Mouse (Mus musculus) neural tube, embryonic 11.5 days (tissue): ENCODE measurements around the gene Vezf1. TPM values are rescaled to one million over a fixed set of nuclear protein-coding genes. Genes with fewer than 3 reads are reported as not detected.

Experiments used
- ATAC-seq: fragments of 200-750 bp; cut with Nextera tagmentation; 2 replicates; pipeline ENCODE4 v1.8.0; 2017; ENCODE audit warnings: moderate number of reproducible peaks, mild to moderate bottlenecking, moderate TSS enrichment, moderate library complexity; ENCODE audit not compliant: insufficient read depth, low FRiP score, low TSS enrichment
- DNase-seq: peaks from one replicate; pipeline ENCODE4 v3.0.0-alpha.2; 2015; ENCODE audit warnings: low spot score
- H3K27ac ChIP-seq: fragments of 300-500 bp; sonication (generic); 2 replicates; pipeline ENCODE4 v1.5.1; 2014; ENCODE audit warnings: low read depth, mild to moderate bottlenecking, low read length
- H3K27me3 ChIP-seq: fragments of 300-500 bp; sonication (generic); 2 replicates; pipeline ENCODE4 v1.6.1; 2014; ENCODE audit warnings: mild to moderate bottlenecking, low read length, mixed read lengths; ENCODE audit not compliant: control insufficient read depth, insufficient read depth
- H3K36me3 ChIP-seq: fragments of 300-500 bp; sonication (generic); 2 replicates; pipeline ENCODE4 v1.6.1; 2014; ENCODE audit warnings: mild to moderate bottlenecking, low read length, moderate library complexity, mixed read lengths; ENCODE audit not compliant: control insufficient read depth, insufficient read depth
- H3K4me1 ChIP-seq: fragments of 300-500 bp; sonication (generic); 2 replicates; pipeline ENCODE4 v1.6.1; 2014; ENCODE audit warnings: low read length, mixed read lengths; ENCODE audit not compliant: control insufficient read depth, insufficient read depth
- H3K4me2 ChIP-seq: fragments of 300-500 bp; sonication (generic); 2 replicates; pipeline ENCODE4 v1.6.1; 2014; ENCODE audit warnings: low read depth, mild to moderate bottlenecking, moderate library complexity
- H3K4me3 ChIP-seq: fragments of 300-500 bp; sonication (generic); 2 replicates; pipeline ENCODE4 v1.5.1; 2014; ENCODE audit warnings: low read depth, low read length
- H3K9ac ChIP-seq: fragments of 300-500 bp; sonication (generic); 2 replicates; pipeline ENCODE4 v1.6.1; 2014; ENCODE audit warnings: mild to moderate bottlenecking, low read length
- H3K9me3 ChIP-seq: fragments of 300-500 bp; sonication (generic); 2 replicates; pipeline ENCODE4 v1.6.1; 2016; ENCODE audit warnings: low read length; ENCODE audit not compliant: control insufficient read depth
- WGBS: fragments of 180-500 bp; shearing (Covaris S2); extraction: QIAGEN DNeasy Blood & Tissue Kit; methylation state at CpG from one replicate; pipeline ENCODE4 v1.1.7; 2014; 5-methylcytosine and 5-hydroxymethylcytosine counted together
- polyA plus RNA-seq: library from polyadenylated mRNA; unstranded; fragments of >200 nt; fragmentation: Nextera tagmentation; extraction: Ambion mirVana; gene quantifications from 2 replicates; pipeline ENCODE4 v1.2.1, GENCODE M21; 2014

Gene Vezf1
- polyA plus RNA-seq, 1 experiment from 2014 or later: 78.4 TPM

DNA sequence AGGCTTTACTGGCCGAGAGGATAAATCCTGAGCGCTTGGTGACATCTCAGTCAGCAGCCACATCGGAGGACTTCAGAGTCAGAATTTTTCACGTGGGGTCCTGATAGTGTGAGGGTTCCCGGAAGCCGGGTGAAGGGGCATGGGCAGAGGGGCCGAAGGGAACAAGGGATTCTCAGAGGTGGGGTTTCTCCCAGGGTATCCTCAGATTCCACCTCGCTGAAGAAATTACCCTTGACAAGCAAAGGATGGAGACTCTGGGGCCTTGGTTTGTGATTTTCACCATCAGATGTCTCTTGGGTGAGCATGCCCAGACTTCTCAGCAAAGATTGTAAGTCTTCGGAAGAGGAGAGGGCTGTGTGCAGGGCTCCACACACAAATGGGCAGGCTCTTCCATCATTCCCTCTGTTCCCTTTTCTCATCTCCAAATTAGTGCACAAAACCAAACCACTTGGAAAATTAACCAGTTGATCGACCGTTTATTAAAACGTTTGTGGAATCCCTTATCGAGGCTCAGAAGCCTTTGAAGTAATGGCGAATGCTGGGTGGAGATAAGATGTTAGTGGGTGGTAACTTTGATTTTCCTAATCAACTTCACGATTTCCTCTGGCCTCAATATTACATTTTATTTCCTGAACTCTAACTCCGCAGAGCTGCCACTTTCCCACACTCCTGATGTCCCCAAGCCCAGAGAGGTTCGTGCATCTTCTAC lies 30.1 kb downstream of the Vezf1 start, which contains the start of gene Cuedc1:
Cuedc1 (plus strand) TSS at position 38 of the 709 bp plus-strand sequence.
- WGBS: 29% methylated on average over 17 of the region's 17 CpGs

GRCm38 (mm10) chr11:88098787-88099598 lies 30.9 kb downstream of the Vezf1 start:
- H3K4me1 ChIP-seq: peaks cover 9% of the 10 kb centered on the region; the same call in 1 of the 2 replicates
- peak overlapping the region; percentile 77 for H3K4me2 ChIP-seq
- under 1% methylated on average over 68 of the region's 95 CpGs for WGBS

More for the DNA sequence above, 30.1 kb downstream of the Vezf1 start, which contains the start of gene Cuedc1:
- H3K27ac ChIP-seq: peak within 1 kb of the TSS; percentile 97
- H3K27me3 ChIP-seq: no peaks in the 10 kb centered on the region
- no peaks in the 10 kb centered on the region for H3K36me3 ChIP-seq
- H3K9me3 ChIP-seq: no peaks in the 10 kb centered on the region
- peaks cover 9% of the 10 kb centered on the region; the same call in 1 of the 2 replicates for H3K4me1 ChIP-seq
- peak within 1 kb of the TSS; percentile 89 for H3K9ac ChIP-seq
- peak within 1 kb of the TSS; percentile 80 for H3K4me3 ChIP-seq
- 0 out of 2 replicates have a peak, but pooled peaks have one; percentile 25 for ATAC-seq
- peak within 1 kb of the TSS; percentile 77 for H3K4me2 ChIP-seq
- no peak for DNase-seq

GRCm38 (mm10) chr11:88099599-88100023 lies 31.5 kb downstream of the Vezf1 start:
- Histone ChIP-seq H3K27me3 (no peaks in the 10 kb centered on the region), H3K9me3 (no peaks in the 10 kb centered on the region), H3K4me1 (peaks cover 9% of the 10 kb centered on the region; the same call in 1 of the 2 replicates), H3K4me3 (peak overlapping the region; percentile 80), H3K9ac (peak overlapping the region; percentile 89), H3K27ac (peak overlapping the region; percentile 97), H3K36me3 (no peaks in the 10 kb centered on the region), H3K4me2 (peak overlapping the region; percentile 77)
- DNase-seq: peak; percentile 76
- 0% methylated on average over 38 of the region's 38 CpGs for WGBS
- peak; percentile 25; the same call in 1 of the 2 replicates for ATAC-seq

More at GRCm38 (mm10) chr11:88098787-88099598, 30.9 kb downstream of the Vezf1 start:
- ATAC-seq: peak; percentile 72
- DNase-seq: peak; percentile 84
- Histone ChIP-seq H3K9me3 (no peaks in the 10 kb centered on the region), H3K9ac (peak overlapping the region; percentile 89), H3K36me3 (no peaks in the 10 kb centered on the region), H3K4me3 (peak overlapping the region; percentile 80), H3K27me3 (no peaks in the 10 kb centered on the region), H3K27ac (peak overlapping the region; percentile 97)

GRCm38 (mm10) chr11:88100170-88100569 lies 32.1 kb downstream of the Vezf1 start:
- Histone ChIP-seq H3K4me2 (peak overlapping the region; percentile 77), H3K27me3 (no peaks in the 10 kb centered on the region), H3K9me3 (no peaks in the 10 kb centered on the region), H3K4me1 (peaks cover 9% of the 10 kb centered on the region; the same call in 1 of the 2 replicates), H3K36me3 (no peaks in the 10 kb centered on the region), H3K4me3 (peak overlapping the region; percentile 80), H3K27ac (no peak overlapping the region), H3K9ac (no peak overlapping the region)
- WGBS: 48% methylated on average over 4 of the region's 4 CpGs
- DNase-seq: no peak
- ATAC-seq: no peak

GRCm38 (mm10) chr11:88103214-88103941 lies 35.3 kb downstream of the Vezf1 start:
- Histone ChIP-seq H3K36me3 (no peaks in the 10 kb centered on the region; the same call in 1 of the 2 replicates), H3K4me2 (no peak overlapping the region), H3K9ac (no peak overlapping the region), H3K27ac (no peak overlapping the region), H3K4me1 (peaks cover 9% of the 10 kb centered on the region; the same call in 1 of the 2 replicates), H3K27me3 (no peaks in the 10 kb centered on the region), H3K9me3 (no peaks in the 10 kb centered on the region), H3K4me3 (no peak overlapping the region)
- no peak for DNase-seq
- no peak for ATAC-seq
- 93% methylated on average over 19 of the region's 19 CpGs for WGBS

- no peak for DNase-seq
- WGBS: 70% methylated on average over 6 of the region's 6 CpGs
- Histone ChIP-seq H3K4me2 (no peak overlapping the region), H3K9me3 (no peaks in the 10 kb centered on the region), H3K4me3 (no peak overlapping the region), H3K36me3 (no peaks in the 10 kb centered on the region; the same call in 1 of the 2 replicates), H3K27me3 (no peaks in the 10 kb centered on the region), H3K27ac (no peak overlapping the region), H3K9ac (no peak overlapping the region), H3K4me1 (peaks cover 8% of the 10 kb centered on the region; the same call in 1 of the 2 replicates)
- ATAC-seq: no peak
Measured at GRCm38 (mm10) chr11:88105494-88106291, 37.6 kb downstream of the Vezf1 start.

DNA sequence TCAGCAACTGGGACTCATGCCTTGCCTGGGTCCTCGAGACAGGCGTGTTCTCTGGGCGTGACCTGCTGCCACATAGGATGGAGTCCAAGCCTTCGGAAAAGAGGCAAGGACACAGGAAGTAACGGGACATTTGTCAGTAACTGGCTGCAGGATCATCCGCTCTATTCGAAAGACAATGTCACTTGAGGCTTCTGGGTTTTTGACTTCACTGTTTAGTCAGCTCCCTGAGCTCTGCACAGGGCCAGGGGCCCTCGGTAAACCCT lies 38.1 kb downstream of the Vezf1 start:
- H3K4me3 ChIP-seq: no peak overlapping the region
- H3K9ac ChIP-seq: no peak overlapping the region
- no peak for DNase-seq
- H3K27ac ChIP-seq: no peak overlapping the region
- H3K36me3 ChIP-seq: no peaks in the 10 kb centered on the region; the same call in 1 of the 2 replicates
- no peak for ATAC-seq
- peaks cover 8% of the 10 kb centered on the region; the same call in 1 of the 2 replicates for H3K4me1 ChIP-seq
- 77% methylated on average over 8 of the region's 8 CpGs for WGBS
- no peaks in the 10 kb centered on the region for H3K9me3 ChIP-seq
- no peaks in the 10 kb centered on the region for H3K27me3 ChIP-seq
- no peak overlapping the region for H3K4me2 ChIP-seq
